In genomic region chr14:26530350-26530749, GRCm38 (mm10) we compare ENCODE assay signal across 10 mouse cellular contexts. TPM values are rescaled to one million over a fixed set of nuclear protein-coding genes. Genes with fewer than 3 reads are reported as not detected.
DNase-seq lines count a peak whose midpoint lies in the region; ATAC-seq and TF ChIP-seq lines count a peak whose summit lies in the region.
"Had no signal": no experiment of that assay in that cellular context is flagged by ENCODE, and none has a peak within 500 bp of the region (broad histone marks: within the 10 kb centered on the region; RNA-seq: fewer than 3 reads in every experiment).

No protein-coding gene starts in this region.

- peaks cover 23% of the 10 kb centered on the region for H3K4me1 ChIP-seq in hindbrain, postnatal 0 days (ENCODE audit: insufficient read depth, low read length)
- H3K4me1 ChIP-seq in hindbrain, embryonic 16.5 days (ENCODE audit: control insufficient read depth, insufficient read depth, low read depth, low read length) = peaks cover 29% of the 10 kb centered on the region
- H3K4me1 ChIP-seq in brown adipose tissue, adult 24 weeks (ENCODE audit: control insufficient read depth, insufficient read depth, insufficient read length, low read length) = peaks cover 27% of the 10 kb centered on the region
- H3K4me1 ChIP-seq in kidney, embryonic 15.5 days = peaks cover 43% of the 10 kb centered on the region
- H3K4me1 ChIP-seq in midbrain, embryonic 15.5 days = peaks cover 46% of the 10 kb centered on the region

- DNase-seq in hindbrain, postnatal 0 days (ENCODE audit: low spot score) = no peak
- DNase-seq in gastrocnemius, postnatal 14 days = no peak
- DNase-seq: adrenal gland, postnatal 25 days; spleen, adult 18-20 months; thymus, postnatal 36 days had no signal

- H3K9me3 ChIP-seq in hindbrain, postnatal 0 days (ENCODE audit: low read length) = no peaks in the 10 kb centered on the region
- H3K9me3 ChIP-seq in hindbrain, embryonic 16.5 days (ENCODE audit: control insufficient read depth, low read length) = no peaks in the 10 kb centered on the region
- no peaks in the 10 kb centered on the region for H3K9me3 ChIP-seq in kidney, embryonic 15.5 days (replicated peaks)
- no peaks in the 10 kb centered on the region for H3K9me3 ChIP-seq in midbrain, embryonic 15.5 days

- no peak for TF ChIP-seq CTCF in hindbrain, postnatal 0 days (IDR thresholded peaks at IDR 0.05; ENCODE audit: low read depth)

- H3K4me2 ChIP-seq in hindbrain, postnatal 0 days (ENCODE audit: low read depth, low read length) = 0 out of 2 replicates have a peak overlapping the region, but pooled peaks have one; percentile 7
- no peak overlapping the region for H3K4me2 ChIP-seq in hindbrain, embryonic 16.5 days (ENCODE audit: low read length)
- 0 out of 2 replicates have a peak overlapping the region, but pooled peaks have one; percentile 4 for H3K4me2 ChIP-seq in kidney, embryonic 15.5 days
- H3K4me2 ChIP-seq in midbrain, embryonic 15.5 days = peak overlapping the region; percentile 14; the same call in 1 of the 2 replicates

- H3K27ac ChIP-seq in hindbrain, postnatal 0 days = no peak overlapping the region
- no peak overlapping the region for H3K27ac ChIP-seq in hindbrain, embryonic 16.5 days (ENCODE audit: low read depth, low read length)
- H3K27ac ChIP-seq in brown adipose tissue, adult 24 weeks (replicated peaks; ENCODE audit: low read depth, low read length) = peak overlapping the region; percentile 53
- H3K27ac ChIP-seq in kidney, embryonic 15.5 days = no peak overlapping the region
- no peak overlapping the region for H3K27ac ChIP-seq in midbrain, embryonic 15.5 days

- H3K9ac ChIP-seq in hindbrain, postnatal 0 days (replicated peaks; ENCODE audit: low read length) = no peak overlapping the region
- no peak overlapping the region for H3K9ac ChIP-seq in hindbrain, embryonic 16.5 days (ENCODE audit: low read depth, low read length)
- H3K9ac ChIP-seq in kidney, embryonic 15.5 days = no peak overlapping the region
- no peak overlapping the region for H3K9ac ChIP-seq in midbrain, embryonic 15.5 days

- 30% methylated on average over 7 of the region's 7 CpGs for WGBS in hindbrain, postnatal 0 days
- WGBS in hindbrain, embryonic 16.5 days = 46% methylated on average over 7 of the region's 7 CpGs
- 65% methylated on average over 7 of the region's 7 CpGs for WGBS in kidney, embryonic 15.5 days
- 54% methylated on average over 7 of the region's 7 CpGs for WGBS in midbrain, embryonic 15.5 days

- no peak for ATAC-seq in hindbrain, postnatal 0 days
- no peak for ATAC-seq in hindbrain, embryonic 16.5 days
- no peak for ATAC-seq in kidney, embryonic 15.5 days (replicated peaks; ENCODE audit: low FRiP score)
- no peak for ATAC-seq in midbrain, embryonic 15.5 days (replicated peaks)
- ATAC-seq in monocyte, adult 5-6 weeks (replicated peaks; ENCODE audit: insufficient number of reproducible peaks, low FRiP score, low TSS enrichment, poor library complexity, severe bottlenecking) = no peak

- intact Hi-C loops in gastrocnemius, postnatal 14 days (cut with DNase I; ENCODE audit: low total_unique reads) = loop anchor here (5.0 kb wide), 1 partner anchor 33 kb away; no protein-coding TSS in a partner anchor

- H3K27me3 ChIP-seq in hindbrain, postnatal 0 days (ENCODE audit: insufficient read depth, low read length) = no peaks in the 10 kb centered on the region
- H3K27me3 ChIP-seq in hindbrain, embryonic 16.5 days (replicated peaks; ENCODE audit: control insufficient read depth, insufficient read depth, low read length) = no peaks in the 10 kb centered on the region
- no peaks in the 10 kb centered on the region for H3K27me3 ChIP-seq in kidney, embryonic 15.5 days
- no peaks in the 10 kb centered on the region for H3K27me3 ChIP-seq in midbrain, embryonic 15.5 days (replicated peaks)

- no peak overlapping the region for H3K4me3 ChIP-seq in hindbrain, postnatal 0 days (ENCODE audit: low read length)
- H3K4me3 ChIP-seq in hindbrain, embryonic 16.5 days (ENCODE audit: low read length) = no peak overlapping the region
- H3K4me3 ChIP-seq in brown adipose tissue, adult 24 weeks (ENCODE audit: insufficient read depth, low read depth, low read length) = peak overlapping the region; percentile 0; the same call in 1 of the 2 replicates
- H3K4me3 ChIP-seq in kidney, embryonic 15.5 days (replicated peaks) = no peak overlapping the region
- H3K4me3 ChIP-seq in midbrain, embryonic 15.5 days = no peak overlapping the region

- H3K36me3 ChIP-seq in hindbrain, postnatal 0 days (ENCODE audit: insufficient read depth, low read length) = no peaks in the 10 kb centered on the region
- no peaks in the 10 kb centered on the region for H3K36me3 ChIP-seq in hindbrain, embryonic 16.5 days (ENCODE audit: control insufficient read depth, insufficient read depth, low read length)
- peaks cover 16% of the 10 kb centered on the region; the same call in 1 of the 2 replicates for H3K36me3 ChIP-seq in kidney, embryonic 15.5 days
- no peaks in the 10 kb centered on the region for H3K36me3 ChIP-seq in midbrain, embryonic 15.5 days (replicated peaks)

RNA-seq across cellular contexts. Expression of gene Slmap, which starts 4.4 kb away (rescaled TPM):
- total RNA-seq in hindbrain, postnatal 0 days (2014; rRNA removed) = 16.1 and 17.1 TPM in 2 replicates
- 11.3 and 11.7 TPM in 2 replicates for polyA plus RNA-seq in hindbrain, postnatal 0 days (2015; fragmentation: Nextera tagmentation; extraction: Ambion mirVana)
- 11.4 TPM in 2 replicates for polyA plus RNA-seq in hindbrain, embryonic 16.5 days (2015; fragmentation: Nextera tagmentation; extraction: Ambion mirVana)
- polyA plus RNA-seq in brown adipose tissue, adult 24 weeks (2012; ENCODE audit: insufficient read depth, insufficient read length, missing spikeins) = 75.7 and 115 TPM in 2 replicates
- polyA plus RNA-seq in kidney, embryonic 15.5 days (2015; fragmentation: Nextera tagmentation; extraction: Ambion mirVana) = 19.5 and 19.6 TPM in 2 replicates
- 12.6 and 13.1 TPM in 2 replicates for polyA plus RNA-seq in midbrain, embryonic 15.5 days (2015; fragmentation: Nextera tagmentation; extraction: Ambion mirVana)
- total RNA-seq in monocyte, adult 5-6 weeks (2017) = 76.2 to 135 TPM (median 95.9 TPM) in 3 replicates
- 100 to 1,000 TPM in 1 of 2 experiments, 10 to 100 TPM in 1; 92.1 to 106 TPM for total RNA-seq in gastrocnemius, postnatal 14 days (2021)

RNA-seq across cellular contexts. Expression of gene Dennd6a, which starts 43.3 kb away (rescaled TPM):
- total RNA-seq in hindbrain, postnatal 0 days (2014; rRNA removed) = 23.8 and 33.8 TPM in 2 replicates
- polyA plus RNA-seq in hindbrain, postnatal 0 days (2015; fragmentation: Nextera tagmentation; extraction: Ambion mirVana) = 13.7 and 14.9 TPM in 2 replicates
- 14.9 and 16.7 TPM in 2 replicates for polyA plus RNA-seq in hindbrain, embryonic 16.5 days (2015; fragmentation: Nextera tagmentation; extraction: Ambion mirVana)
- polyA plus RNA-seq in brown adipose tissue, adult 24 weeks (2012; ENCODE audit: insufficient read depth, insufficient read length, missing spikeins) = 16.7 and 18.5 TPM in 2 replicates
- 31.7 and 34.2 TPM in 2 replicates for polyA plus RNA-seq in kidney, embryonic 15.5 days (2015; fragmentation: Nextera tagmentation; extraction: Ambion mirVana)
- polyA plus RNA-seq in midbrain, embryonic 15.5 days (2015; fragmentation: Nextera tagmentation; extraction: Ambion mirVana) = 17.4 and 18.5 TPM in 2 replicates
- 28.5 to 43.1 TPM (median 32.7 TPM) in 3 replicates for total RNA-seq in monocyte, adult 5-6 weeks (2017)
- total RNA-seq in gastrocnemius, postnatal 14 days (2021) = 10 to 100 TPM; 11.0 to 11.9 TPM
